Mouse (Mus musculus) right cerebral cortex, postnatal 4 days (tissue): ENCODE results near the gene Nsf.

Source experiments
- DNase-seq: peaks from one replicate; pipeline ENCODE4 v3.0.0-alpha.2; 2022

The Nsf gene

DNA sequence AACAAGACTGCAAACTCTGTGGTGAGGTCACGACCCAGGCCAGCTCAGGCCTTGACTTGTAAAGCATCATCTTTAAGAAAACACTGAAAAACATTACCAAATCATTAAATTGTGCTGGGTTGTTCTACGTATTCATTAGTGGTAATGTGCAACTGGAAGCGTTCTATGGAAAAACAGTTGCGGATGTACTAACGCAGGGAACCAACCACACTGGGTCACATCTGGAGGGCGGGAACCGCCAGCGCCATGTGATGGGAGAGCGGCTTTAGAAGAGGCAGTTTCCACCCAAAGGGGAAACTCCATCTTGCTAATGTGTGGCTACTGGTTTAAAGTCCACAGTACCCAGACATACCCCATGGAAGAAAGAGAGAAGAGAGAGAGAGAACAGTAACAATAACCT, 123.4 kb downstream of the Nsf start:
- DNase-seq: no peak

DNA sequence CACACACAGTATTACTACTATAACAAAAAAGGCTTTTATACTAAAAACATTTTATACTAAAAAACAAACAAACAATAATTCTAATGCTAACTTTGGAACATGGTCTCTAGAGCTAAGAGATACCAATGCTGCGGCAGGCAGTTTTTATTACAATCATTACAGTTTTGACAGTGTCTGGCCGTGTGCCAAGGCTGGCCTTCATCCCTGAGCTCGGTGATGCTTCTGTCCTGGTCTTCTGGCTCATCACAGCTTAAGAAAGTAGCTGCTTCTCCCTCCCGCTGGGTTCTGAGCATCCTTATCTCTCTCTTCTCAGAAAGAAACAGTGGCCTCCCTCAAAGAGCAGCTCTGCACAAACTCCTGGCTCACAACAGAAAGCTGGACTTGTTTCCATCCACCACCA, 123.9 kb downstream of the Nsf start:
- DNase-seq: no peak

DNA sequence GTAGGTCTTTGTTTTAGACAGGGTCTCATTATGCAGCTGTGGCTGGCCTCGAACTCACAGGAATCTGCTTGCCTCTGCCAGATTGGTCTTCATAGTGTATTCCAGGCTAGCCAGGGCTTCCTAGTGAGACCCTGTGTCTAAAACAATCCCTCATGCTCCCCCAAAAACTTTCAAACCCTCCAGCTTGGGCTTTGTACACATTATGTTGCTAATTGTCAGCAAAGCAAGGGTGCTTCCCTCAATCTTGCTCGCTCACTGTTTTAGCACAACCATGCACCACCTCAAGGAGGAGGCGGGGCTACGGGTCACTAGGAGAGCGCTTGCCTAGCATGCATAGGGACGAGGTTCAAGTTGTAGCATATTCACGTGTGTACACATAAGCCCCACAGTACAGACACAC, 125.0 kb downstream of the Nsf start:
- no peak for DNase-seq

DNA sequence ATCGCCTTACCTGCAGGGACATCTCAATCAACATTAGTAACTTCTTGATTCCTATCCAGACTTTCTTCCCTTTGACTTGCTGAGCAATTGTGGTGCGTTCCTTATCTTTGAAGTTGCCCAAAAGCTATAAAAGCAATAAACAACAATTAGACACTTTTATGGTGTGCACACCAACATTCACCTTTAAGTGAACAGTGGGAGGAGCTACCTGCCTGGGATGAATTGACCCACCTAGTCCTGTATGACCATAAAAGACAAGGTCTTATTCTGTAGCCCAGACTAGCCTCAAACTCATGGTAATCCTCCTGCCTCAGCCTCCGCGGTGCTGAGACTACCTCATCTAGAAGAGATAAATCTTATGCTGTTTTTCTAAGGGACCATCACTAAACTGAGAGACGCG, 126.7 kb downstream of the Nsf start:
- DNase-seq: no peak

DNA sequence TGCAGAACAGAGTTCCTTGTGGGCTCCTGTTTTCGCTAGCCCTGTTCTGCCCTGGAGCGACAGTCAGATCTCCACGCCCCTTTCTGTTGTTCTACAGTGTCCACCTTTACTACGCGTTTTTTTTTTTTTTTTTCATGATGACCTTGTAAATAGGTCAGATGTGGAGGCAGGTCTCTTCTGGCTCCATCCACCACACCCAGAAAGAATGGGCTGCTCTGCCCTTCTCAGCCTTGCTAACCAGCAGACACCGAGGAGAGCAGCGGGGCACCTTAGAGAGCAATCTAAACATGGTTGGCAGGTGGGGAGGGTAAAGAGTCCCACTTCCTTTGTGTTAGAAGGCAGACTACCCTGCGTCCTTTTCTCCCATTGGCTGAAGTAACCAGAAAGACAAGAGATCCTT, 137.1 kb downstream of the Nsf start:
- no peak for DNase-seq

DNA sequence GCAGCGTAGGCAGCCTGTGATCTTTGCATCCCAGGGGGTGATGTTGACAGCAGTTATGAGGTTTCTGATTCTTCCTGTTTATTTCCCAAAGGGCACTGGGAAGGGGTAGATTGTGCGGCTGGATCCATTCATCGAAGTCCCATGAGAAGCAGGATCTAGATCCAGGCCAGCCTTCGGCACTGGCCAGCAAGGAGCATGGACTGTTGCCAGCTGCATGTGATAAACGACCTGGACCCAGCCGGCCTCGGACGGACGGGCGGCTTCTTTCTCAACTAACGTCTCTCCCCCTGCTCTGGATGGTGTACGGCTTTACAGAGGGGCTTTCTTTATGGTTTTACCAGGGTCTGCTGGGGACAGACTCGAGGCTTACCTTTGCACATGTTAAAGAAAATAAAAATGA, 137.9 kb downstream of the Nsf start:
- DNase-seq: no peak

DNA sequence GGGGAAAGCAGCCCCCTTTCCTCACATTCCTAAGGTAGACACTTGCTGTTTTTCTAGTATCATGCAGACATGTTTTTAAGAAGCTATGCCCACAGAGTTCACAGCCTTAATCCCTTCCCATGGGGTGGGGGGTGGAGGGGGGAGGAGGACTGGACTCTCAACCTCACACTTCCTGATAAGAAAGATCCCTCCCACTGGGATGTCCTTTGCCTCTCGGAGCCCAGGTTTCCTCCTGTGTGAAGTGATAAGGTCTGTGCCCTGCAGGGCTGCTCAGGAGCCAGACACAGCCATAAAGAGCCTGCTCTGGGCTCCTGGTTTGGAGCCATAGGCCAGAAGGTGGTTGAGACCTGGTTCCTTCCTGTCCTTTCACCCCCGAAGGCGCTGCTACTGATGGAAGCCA, 139.0 kb downstream of the Nsf start:
- no peak for DNase-seq

DNA sequence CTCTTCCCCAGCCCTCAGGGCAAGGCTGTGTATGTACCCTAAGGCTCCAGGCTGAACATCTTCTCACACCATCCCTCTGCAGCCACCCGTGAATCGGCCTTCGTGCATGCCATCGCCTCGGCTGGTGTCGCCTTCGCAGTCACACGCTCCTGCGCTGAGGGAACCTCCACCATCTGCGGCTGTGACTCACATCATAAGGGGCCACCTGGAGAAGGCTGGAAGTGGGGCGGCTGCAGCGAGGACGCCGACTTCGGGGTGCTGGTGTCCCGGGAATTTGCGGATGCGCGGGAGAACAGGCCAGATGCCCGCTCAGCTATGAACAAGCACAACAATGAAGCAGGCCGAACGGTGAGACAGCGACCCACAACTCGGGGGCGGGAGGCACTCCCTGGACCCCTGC, 142.6 kb downstream of the Nsf start:
- peak; percentile 12 for DNase-seq

DNA sequence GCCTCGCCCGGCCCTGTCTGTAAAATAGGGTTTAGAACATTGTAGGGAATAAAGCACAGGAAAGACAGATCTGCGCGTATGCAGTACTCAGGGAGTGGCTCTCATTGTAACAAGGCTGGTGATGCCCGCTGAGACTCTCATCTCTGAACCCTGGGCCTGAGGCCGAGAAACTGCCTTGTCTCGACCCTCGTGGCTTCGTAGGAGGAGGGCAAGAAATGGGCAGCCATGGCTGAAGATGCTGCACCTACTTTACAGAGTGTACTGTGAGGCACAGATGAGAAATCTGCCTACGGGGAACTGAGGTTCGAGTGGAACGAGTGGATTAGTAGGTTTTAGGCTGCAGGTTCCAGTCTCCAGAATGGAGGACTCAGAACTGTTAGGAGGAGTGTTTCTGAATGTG, 143.2 kb downstream of the Nsf start:
- DNase-seq: no peak

DNA sequence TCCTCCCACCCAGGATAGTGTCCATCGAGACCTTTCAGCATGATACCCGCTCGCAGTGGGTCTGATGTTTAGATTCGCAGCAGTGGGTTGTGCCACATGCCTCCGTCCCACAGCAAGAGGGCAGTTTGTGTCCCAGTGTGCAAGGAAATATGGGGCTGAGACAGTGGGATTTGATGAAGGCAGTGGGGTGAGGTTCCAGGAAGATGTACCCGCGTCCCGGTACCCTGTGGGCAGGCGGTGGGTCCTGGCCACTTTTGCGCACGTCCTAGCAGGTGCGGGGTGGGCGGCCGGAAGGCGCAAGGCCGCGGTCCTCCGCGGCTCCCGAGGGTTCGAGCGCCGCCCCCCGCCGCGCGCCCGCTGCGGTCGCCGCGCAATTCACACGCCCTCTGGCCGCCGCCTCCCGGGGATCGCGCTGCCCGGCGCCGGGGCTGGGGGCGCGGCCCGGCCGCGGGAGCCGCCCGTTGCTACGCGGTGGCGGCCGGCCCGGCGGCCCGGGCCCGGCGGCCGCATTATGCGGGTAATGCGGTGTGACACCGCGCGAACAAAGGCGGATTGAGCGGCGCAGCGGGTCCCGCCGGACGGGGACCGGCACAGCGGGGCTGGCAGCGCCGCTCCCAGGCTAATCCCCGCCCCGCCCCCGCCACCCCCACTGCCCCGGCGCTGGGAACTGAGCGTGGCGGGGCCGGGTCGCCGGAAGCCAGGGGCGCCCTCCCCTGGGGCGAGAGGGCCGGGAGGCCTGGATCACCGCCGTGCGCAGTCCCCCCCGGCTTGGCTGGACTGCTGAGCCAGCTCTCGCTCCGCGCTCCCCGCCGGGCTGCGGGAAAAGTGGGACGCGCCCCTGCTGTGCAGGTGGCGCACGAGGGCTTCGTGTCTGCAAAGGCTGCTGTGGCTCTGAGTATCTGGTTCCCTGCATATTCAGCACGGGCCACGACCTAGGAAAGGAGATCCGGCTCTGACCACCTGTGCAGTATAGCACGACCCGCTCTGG, 144.0 kb downstream of the Nsf start:
- DNase-seq: peak; percentile 64

DNA sequence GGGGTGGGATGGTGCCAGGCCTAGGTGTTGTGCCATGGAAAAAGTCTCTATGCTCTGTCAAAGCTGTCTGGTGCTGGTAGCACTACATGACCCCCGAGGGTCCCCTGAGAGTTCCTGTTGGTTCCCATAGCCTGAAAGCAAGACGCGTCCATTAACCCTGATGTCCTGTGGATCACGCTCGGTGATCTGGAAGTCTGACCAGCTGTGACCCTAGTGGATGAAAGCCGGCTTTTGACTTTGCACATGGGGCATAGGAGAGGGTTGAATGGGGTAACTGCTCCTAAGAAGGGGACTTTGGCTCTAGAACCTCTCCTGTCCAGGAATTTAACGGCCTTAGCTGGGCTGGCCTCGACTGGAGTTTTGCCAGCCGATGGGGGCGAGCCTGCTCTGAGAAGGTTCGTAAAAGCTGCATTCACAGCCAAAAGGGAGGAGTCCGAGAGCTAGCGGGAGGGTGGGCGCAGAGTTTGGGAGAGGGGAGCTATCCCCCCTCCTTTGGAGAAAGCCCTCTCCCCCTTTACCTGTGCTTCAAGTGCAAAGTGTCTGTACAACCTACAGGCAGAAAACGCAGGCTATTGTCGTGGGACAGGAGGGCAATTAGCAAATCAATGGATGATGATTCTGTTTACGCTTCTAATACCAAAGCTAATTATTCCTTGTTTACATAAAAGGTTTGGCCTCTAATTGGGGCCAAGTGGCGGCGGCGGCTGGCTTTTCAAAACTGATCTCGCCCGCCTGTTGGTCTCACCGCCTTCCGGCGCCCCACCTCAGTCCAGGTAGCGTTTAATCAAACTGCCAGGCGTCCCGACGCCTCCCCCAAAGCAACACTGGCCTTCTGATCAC, 144.9 kb downstream of the Nsf start:
- peak; percentile 26 for DNase-seq

DNA sequence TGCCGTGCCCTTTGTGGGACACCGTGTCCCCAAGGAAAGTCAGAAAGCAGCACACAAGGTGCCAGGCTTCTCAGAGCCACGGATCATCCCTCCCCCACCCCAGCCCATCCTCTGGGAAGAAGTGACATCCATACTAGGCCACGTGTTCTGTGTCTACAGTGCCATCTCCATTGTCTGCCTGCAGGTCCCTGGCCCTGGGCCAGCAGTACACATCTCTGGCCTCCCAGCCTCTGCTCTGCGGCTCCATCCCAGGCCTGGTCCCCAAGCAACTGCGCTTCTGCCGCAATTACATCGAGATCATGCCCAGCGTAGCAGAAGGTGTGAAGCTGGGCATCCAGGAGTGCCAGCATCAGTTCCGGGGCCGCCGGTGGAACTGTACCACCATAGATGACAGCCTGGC, 145.9 kb downstream of the Nsf start:
- DNase-seq: no peak

DNA sequence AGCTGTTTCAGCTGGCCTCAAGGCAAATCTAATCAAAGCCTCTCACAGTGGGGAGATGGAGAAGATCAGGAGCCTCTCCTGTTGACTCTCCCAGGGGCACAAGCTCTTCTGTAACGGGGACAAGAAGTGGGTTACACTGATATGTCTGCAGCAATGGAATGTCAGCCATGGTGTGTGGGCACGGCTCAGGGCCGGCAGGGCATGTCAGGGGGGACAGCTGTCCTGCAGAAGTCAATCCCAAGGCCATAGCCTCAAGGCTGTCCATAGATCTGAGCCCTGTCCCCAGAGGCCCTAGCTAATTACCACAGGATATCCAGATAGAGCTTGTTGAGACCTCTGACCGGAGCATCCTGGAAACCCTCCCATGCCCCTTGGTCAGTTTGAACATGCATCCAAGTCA, 149.1 kb downstream of the Nsf start:
- no peak for DNase-seq

DNA sequence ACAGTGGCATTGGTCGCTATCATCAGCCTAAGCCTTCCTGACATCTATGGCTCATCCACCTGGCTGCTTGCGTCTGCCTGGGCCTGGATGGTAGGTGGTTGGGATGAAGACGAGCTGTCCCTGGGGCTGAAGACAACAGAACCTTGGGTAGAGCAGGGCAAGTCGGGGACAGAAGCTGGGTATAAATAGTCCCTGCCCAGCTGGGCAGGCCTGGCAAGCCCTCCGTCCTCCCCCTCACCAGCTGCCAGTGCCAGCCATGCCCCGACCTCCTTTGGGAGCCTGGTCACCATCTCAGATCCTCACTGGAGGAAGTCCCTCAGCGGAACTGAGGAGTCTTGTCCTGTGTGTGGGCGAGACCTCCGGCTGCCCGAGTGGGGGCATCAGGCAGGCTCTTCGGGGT, 149.7 kb downstream of the Nsf start:
- DNase-seq: no peak

DNA sequence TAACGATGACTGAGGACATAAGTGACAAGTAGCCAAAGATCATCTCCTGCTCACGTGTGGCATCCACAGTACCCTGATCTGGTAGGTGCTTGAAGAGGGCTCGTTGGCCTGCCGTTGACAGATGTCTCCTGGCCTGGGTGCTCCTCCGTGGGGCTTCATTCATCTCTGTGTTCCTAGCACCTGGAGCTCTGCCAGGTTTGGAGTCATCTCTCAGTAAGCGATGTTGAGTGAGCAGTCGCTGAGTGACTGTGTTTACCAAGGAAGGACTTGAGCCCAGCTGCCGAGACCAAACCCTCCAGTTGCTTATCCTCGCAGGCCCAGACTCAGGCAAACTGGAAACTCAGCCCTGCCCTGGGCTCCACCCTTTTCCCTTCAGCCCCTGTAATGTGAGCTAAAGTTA, 152.7 kb downstream of the Nsf start:
- DNase-seq: no peak

DNA sequence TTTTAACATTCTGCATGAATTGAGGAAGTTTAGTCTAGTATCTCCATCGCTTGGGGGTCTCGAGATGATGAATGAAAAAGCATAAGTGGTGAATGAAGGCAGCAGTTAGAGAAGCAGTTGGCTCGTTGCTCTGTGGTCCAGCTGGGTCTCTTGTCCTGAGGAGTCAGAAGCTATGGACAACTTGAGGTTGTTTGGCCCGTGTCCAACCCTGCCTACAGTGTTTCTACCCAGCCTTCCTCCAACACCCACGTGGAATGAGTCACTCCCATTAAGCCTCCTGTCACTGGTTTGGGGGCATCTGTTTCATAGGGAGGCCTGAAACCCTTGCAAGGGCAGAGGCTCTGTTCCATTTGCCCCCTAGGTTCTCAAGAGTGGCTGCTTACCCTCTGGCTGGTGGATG, 163.9 kb downstream of the Nsf start:
- no peak for DNase-seq

DNA sequence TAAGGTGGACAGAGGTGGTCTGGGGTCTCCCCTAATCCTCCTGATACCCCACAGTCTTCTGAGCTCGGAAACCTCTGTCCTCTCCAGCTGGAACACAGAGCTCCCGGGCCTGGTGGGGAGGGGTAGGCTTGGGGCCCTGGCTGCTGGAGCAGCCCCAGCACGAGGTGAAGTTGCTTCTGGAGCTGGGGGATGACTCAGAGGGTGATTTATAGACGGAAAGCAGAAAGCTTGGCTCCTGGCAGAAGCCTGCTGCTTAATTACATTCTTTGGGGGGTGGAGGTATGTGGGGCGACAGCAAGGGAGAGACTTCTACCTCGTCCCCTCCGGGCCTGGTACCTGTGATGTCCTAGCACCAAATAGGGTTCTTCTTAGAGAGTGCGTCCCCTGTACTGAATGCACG, 173.7 kb downstream of the Nsf start:
- DNase-seq: no peak

DNA sequence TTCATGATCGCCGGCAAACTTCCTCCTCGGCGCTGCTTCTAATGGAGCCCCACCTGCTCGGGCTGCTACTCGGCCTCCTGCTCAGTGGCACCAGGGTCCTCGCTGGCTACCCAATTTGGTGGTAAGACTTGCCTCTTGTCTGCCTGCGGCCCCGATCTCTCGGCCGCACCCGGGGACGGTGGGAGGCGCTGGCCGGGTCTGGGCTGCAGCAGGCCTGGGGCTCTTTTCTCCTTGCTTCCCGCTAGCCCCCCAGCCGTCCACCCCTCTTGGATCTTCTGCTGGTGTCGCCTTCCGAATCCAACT, 179.7 kb downstream of the Nsf start:
- no peak for DNase-seq

DNA sequence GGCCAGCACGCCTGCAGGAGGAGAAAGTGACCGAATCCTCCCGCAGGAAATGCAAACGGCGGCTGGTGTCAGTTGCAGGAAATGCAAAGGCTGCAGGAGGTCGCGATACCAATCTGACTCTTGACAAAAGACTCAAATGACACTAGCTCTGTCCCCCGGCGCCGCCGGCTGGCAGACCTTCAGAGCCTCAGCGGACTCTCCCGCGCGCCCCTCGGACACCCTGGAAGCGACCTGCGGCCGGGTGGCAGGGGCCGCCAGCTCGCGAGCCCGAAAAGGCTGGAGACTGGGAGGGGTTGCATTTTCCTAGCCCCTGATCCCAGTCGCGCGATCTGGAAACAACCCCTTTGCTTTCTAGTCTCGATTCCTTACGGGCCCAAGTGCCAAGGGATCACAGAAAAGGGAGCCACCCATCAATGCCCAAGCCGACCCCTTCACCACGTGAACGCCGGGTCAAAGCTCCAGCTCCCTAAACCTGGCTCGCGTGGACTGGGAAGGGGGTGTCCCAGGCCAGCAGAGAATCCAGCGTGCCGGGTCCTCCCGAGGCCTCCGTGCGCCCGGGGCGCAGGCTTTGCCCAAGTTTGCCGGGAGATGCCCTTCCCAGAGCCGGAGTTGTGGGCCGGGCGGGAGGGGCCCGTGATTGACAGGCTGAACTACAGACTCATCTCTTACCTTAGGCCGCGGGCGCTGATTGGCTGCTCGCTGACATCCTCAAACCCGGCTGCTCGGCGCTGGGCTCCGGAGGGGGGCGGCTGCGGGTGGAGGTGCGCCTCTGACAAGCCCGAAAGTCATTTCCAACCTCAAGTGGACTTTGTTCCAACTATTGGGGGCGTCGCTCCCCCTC, 180.2 kb downstream of the Nsf start, which contains the start of gene Wnt3:
Gene Wnt3 (plus strand): TSS at position 764 of the 841 bp plus-strand sequence.
- no peak for DNase-seq

DNA sequence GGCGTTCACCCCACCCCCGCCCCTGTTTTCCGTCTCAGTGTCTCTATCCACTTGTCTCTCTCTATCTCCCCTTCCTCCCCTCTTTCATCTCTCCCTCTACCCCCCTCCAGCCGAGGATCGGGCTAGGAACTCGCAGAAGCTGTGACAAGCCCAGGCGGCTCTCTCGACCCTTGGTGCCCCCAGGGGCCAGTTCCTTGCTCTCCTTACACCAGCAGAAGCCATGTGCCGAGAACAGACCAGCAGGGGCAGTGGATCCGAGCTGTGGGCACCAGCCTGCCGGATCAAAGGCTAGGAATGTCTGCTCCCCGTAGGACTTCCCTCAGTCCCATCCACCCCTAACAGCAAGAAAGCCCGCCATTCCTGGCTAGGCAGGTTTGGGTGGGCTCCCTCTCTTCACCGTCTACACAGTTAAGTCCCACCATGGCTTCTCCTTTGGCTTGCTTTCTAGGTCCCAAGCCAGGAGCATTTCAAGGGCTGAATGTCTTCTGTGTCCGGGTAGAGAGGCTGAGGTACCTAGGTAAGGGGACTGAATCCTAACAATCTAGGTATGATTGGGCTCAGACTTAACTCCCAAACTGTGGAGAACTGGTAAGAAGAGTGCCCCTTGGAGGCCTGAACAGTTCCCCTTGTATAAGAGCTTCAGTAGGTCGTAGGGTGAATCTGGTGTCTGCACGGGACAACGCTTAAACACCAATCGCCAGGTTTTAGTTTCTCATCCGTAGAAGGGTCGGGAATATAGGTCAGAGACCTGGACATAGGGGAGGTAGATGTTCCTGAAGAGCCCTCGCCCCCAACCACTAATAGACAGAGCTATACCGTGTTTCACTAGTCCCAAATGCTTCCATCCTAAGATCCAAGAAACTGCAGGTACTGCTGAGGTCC, 181.1 kb downstream of the Nsf start:
- DNase-seq: no peak
